Mouse (Mus musculus): ENCODE results near the gene Xrcc4.
"Not testable (repeated sequence)": the region's sequence is repeated elsewhere in the genome, so short reads cannot be mapped to it uniquely, and the experiment has no call there.

Xrcc4 gene

GRCm38 (mm10) chr13:90088962-90089824 lies at the start of gene Xrcc4, which contains the start of gene Tmem167:
TSS of gene Xrcc4 (minus strand) at chr13:90089608.
TSS of gene Tmem167 (plus strand) at chr13:90089123.
- DNase-seq (ENCODE audit: low spot score), result peak; percentile 97

GRCm38 (mm10) chr13:90136156-90136910 lies 46.9 kb upstream of the Xrcc4 start:
- no peak for DNase-seq (ENCODE audit: low spot score)

DNA sequence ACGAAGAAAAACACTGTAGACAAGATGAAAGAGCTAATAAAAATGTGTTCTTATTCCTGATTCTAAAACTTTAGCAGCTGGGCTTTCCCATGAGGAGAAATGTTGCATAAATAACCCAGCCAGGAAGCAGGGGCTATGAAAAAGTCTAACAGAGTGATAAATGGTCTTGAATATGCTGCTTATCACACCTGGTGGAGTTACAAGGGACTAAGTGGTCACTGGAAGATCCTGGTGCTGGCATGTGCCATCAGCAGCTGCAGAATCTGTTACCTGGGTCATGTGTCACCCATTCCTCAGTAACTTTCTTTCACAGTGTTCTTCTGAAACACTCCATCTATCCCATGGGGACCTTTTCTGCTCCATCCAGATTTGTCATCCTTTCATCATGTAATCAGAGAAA lies 22.3 kb upstream of the Xrcc4 start:
- DNase-seq (ENCODE audit: low spot score), result no peak

DNA sequence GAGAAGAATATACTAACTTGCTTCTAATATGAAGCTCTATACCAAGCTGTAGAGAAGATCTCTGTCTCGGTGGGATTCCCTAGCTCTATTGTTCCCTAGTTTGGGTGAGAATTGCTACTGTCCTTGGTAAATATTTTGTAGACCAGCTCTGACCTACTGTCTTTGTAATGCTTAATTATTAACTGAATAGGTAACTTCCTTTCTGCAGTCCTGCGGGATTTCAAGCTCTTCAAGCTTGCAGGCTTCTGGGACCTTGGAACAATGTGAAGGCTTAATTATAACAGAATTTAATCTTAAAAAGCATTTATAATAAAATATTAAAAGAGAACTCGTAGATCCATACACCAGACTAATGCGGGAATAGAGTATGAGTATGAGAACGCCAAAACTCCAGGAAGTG lies 19.3 kb upstream of the Xrcc4 start:
- not testable (repeated sequence) for DNase-seq (ENCODE audit: low spot score)

DNA sequence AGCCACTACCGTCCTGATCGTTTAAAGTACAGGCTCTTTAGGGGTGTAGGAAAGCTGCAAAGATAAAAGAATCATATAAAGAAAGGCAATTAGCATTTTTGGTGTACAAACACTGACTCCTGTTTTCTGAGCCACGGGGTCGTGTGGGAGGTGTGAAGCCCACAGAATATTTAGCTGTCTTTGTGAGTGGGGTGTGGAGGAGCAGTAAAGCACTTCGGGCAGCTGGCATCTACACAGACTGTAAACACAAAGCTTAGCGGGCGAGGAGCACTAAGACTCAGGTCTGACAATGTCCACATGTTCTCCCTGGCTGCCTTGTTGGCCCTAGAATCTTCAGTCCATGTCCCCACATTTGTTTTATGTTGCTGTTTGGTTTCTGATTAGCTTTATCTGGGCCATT lies 16.7 kb upstream of the Xrcc4 start:
- no peak for DNase-seq (ENCODE audit: low spot score)

GRCm38 (mm10) chr13:90101514-90101913 lies 12.1 kb upstream of the Xrcc4 start:
- DNase-seq (ENCODE audit: low spot score), result no peak

- no peak for DNase-seq (ENCODE audit: low spot score)
Measured at GRCm38 (mm10) chr13:90089825-90090183, 396 bp upstream of the Xrcc4 start.

- DNase-seq (ENCODE audit: low spot score), result no peak
Measured at GRCm38 (mm10) chr13:90061877-90062276, 27.5 kb downstream of the Xrcc4 start.

GRCm38 (mm10) chr13:90052408-90052807 lies 37.0 kb downstream of the Xrcc4 start:
- no peak for DNase-seq (ENCODE audit: low spot score)

DNA sequence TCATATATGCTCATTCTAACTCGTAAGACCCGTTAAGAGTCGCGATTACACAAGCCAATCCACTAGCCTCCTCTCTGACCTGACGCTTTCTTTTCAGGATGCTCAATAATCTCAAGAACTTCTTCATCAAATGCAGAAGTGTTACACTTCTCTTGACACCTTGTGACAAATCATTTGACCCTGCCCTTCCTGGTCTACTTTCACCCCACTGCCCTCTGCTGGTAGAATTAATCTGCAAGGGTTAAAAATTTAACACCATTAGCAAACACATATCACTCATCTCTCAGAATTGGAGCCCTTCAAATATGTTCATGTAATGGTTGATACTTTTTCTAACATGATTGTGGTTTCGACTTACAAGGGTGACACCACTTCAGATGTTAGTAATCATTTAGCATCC lies 37.7 kb downstream of the Xrcc4 start:
- no peak for DNase-seq (ENCODE audit: low spot score)

DNA sequence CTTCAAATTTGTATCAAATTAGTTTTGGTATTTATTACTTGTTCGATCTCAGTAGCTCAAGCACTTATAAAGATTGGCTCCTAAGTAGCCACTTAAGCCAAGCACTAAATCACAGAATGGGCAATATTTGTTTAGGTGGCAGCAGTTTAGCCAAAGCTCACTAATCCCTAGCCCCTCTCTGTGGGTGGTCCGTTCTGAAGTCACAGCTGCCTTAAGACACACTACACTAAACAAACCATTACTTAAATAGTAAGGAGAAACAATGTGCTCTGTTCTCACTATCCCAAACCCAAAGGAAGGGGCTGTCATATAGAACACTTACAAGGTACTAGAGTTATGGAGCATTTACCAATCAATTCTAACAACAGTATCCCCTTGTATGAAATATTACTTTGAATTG lies 49.8 kb downstream of the Xrcc4 start:
- DNase-seq (ENCODE audit: low spot score), result no peak

DNA sequence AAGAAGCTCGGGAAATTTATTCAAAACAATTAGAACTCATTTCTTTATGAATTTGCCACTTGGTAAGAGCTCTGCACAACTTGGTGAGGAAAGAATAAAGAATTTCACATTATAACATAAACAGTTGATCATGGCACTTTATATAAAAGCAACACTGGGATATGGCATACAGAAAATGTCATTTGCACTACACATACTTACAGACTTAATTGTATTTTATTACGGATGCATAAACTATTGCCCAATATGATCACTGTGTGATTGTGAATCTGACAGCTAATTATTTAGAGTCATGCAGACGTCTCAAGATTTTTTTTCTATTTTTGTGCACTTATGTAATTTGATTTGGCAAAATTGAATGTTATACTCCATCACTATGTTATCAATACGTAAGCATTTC lies 56.4 kb downstream of the Xrcc4 start:
- DNase-seq (ENCODE audit: low spot score), result no peak

GRCm38 (mm10) chr13:90032523-90032922 lies 56.9 kb downstream of the Xrcc4 start:
- DNase-seq (ENCODE audit: low spot score), result no peak

DNA sequence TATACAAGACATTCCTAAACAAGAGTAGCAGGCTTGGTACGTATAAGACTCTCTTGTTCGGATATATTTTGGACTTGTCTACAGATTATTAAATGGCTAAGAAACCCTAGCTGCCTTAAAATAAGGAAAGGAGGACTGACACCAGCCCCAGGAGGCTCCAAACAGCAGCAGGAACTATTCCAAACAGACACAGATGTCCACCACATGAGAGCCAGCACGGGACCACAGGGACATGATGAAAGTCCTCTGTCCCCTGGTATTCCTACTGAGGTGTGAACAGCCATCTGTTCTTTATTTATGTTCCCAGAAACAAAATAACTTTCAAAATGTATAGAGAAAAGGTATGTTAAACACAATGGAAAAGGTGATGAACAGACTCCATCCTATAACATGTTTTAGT lies 58.5 kb downstream of the Xrcc4 start:
- DNase-seq (ENCODE audit: low spot score), result no peak

DNA sequence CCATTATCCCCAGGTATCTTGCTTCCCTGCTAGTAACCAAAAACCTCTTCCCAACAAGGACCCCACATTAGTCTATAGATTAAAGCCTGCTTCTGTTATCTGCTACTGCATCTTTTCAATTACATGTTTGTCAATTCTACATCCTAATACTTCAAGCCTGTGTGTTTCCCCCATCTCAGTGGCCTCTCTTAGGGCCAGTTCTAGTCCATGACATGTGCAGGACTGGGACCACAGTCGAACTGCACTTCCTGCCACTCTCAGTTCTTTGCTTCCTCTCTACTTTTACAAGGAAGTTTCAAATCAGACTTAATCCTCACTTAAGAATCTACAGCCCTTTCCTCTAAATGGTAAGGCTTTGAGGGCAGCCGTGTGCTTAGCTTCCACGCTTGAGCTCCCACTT lies 76.8 kb downstream of the Xrcc4 start:
- DNase-seq (ENCODE audit: low spot score), result no peak

GRCm38 (mm10) chr13:90012198-90012597 lies 77.2 kb downstream of the Xrcc4 start:
- no peak for DNase-seq (ENCODE audit: low spot score)

- no peak for DNase-seq (ENCODE audit: low spot score)
Measured at GRCm38 (mm10) chr13:90011129-90011528, 78.3 kb downstream of the Xrcc4 start.

GRCm38 (mm10) chr13:90009786-90010185 lies 79.6 kb downstream of the Xrcc4 start:
- DNase-seq (ENCODE audit: low spot score), result no peak

DNA sequence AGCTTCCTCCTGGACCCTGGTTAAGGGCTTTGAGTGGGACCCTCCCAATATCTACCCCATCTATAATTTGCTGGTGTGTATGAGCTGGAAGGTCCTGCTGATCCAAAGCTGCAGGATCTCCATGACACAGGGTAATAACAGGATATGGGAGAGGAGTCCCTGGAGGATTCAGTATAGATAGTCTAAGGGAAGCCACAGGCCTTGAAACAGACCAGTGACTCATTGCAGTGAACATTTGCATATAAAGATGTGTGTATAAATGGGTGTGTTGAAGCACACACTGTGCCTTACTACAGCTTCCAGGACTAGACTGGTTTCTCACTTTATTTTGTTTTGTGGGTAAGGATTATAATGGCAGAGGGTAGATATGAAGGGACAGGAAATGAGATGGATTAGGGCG lies 83.8 kb downstream of the Xrcc4 start:
- no peak for DNase-seq (ENCODE audit: low spot score)

- DNase-seq (ENCODE audit: low spot score), result no peak
Measured at GRCm38 (mm10) chr13:89997531-89997930, 91.9 kb downstream of the Xrcc4 start.

DNA sequence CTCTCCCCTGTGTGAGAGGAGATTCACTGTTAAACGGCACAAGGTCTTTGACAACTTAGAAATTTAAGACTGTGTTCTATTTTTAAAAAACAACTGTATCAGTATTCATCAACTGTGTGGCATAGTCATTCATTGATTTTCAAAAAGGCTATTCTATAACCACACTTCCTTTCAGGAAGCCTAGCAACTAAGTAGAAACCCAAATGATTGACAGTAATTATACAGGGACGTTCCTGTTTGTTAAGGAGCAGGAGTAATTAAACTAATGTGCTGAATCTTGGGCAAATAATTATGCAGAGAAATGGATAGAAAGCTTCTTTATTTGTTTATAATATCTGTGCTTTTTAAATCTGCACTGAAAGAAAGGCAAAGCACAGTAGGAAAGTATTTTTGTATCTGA lies 103.3 kb downstream of the Xrcc4 start:
- no peak for DNase-seq (ENCODE audit: low spot score)

DNA sequence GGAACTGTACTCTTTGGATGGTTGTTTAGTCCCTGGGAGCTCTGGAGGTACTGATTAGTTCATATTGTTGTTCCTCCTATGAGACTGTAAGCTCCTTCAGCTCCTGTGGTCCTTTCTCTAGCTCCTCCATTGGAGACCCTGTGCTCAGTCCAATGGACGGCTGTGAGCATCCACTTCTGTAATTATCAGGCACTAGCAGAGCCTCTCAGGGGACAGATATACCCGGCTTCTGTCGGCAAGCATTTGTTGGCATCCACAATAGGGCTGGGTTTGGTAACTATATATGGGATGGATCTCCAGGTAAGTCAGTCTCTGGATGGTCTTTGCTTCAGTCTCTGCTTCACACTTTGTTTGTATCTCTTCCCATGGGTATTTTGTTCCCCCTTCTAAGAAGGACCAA lies 118.5 kb downstream of the Xrcc4 start:
- no peak for DNase-seq (ENCODE audit: low spot score)

DNA sequence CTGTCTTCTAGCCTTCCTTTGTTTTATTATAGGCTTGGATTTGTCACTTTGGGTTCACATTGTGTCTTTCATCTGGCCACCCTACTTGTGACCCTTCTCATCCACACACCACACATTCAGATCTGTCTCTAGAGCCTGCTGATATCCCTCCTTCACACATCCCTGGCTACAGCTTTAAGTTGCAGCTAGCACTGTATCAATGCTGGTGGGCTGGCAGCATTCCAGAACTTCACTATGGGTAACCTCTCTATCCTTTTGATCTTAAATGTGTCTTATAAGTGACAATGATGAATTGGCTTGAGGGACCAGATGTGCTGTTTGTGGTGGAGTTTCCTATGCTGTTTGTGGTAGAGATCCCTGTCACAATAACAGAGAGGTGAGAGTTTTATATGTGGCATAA lies 120.7 kb downstream of the Xrcc4 start:
- DNase-seq (ENCODE audit: low spot score), result no peak

Data from layer of hippocampus, adult 9-10 months (tissue).